ENCODE assay signal across 8 mouse cellular contexts in genomic region chr6:134792141-134793045, GRCm38 (mm10). TPM values are rescaled to one million over a fixed set of nuclear protein-coding genes. Genes with fewer than 3 reads are reported as not detected.
DNase-seq lines count a peak whose midpoint lies in the region; ATAC-seq and TF ChIP-seq lines count a peak whose summit lies in the region.

Gene Dusp16, minus strand, starts transcription at chr6:134792625.

- TF ChIP-seq POLR2A in lung, adult 2 months (IDR thresholded peaks at IDR 0.05; ENCODE audit: borderline replicate concordance, extremely low read depth, low read depth, low read length), result peak; percentile 15; the same call in 1 of the 2 replicates

- H3K4me1 ChIP-seq in lung, adult 2 months (ENCODE audit: control insufficient read depth, insufficient read depth, low read length), result peaks cover 11% of the 10 kb centered on the region

- H3K4me3 ChIP-seq in layer of hippocampus, adult 2 months, result peak within 1 kb of the TSS; percentile 82
- peak within 1 kb of the TSS; percentile 99 for H3K4me3 ChIP-seq in lung, adult 2 months (replicated peaks; ENCODE audit: extremely low read depth, low read depth, low read length)

- peak within 1 kb of the TSS; percentile 94 for H3K27ac ChIP-seq in layer of hippocampus, adult 2 months

- DNase-seq in MN1 (ENCODE audit: low spot score), result peak; percentile 95
- peak; percentile 85 for DNase-seq in cerebellum, adult 8-10 months
- DNase-seq in forelimb bud, embryonic 11.5 days (ENCODE audit: low read depth, low spot score), result peak; percentile 94
- peak; percentile 94 for DNase-seq in heart, postnatal 4 days
- DNase-seq in layer of hippocampus, adult 2 months (ENCODE audit: low spot score in 2 of 2), result peak; percentile 82 to 88
- peak; percentile 87 for DNase-seq in lung, adult 2 months
- DNase-seq in thymus, adult 18-20 months, result peak; percentile 56 to 76

- TF ChIP-seq CTCF in layer of hippocampus, adult 2 months (conservative IDR thresholded peaks at IDR 0.05), result no peak
- no peak for TF ChIP-seq CTCF in lung, adult 2 months (IDR thresholded peaks at IDR 0.05; ENCODE audit: insufficient read depth, low read length)

- 6% methylated on average over 97 of the region's 108 CpGs for WGBS in lung, adult 2 months

- ATAC-seq in neutrophil, adult 5-6 weeks (ENCODE audit: extremely low read depth, insufficient number of reproducible peaks, low FRiP score, poor library complexity, severe bottlenecking), result peak; percentile 71

RNA-seq across cellular contexts. Expression of gene Dusp16, which starts in this region (rescaled TPM):
- total RNA-seq in heart, postnatal 4 days (2021), result 10 to 100 TPM; 32.4 to 34.9 TPM
- total RNA-seq in layer of hippocampus, adult 2 months (2021), result 1 to 10 TPM; 8.6 to 8.9 TPM
- 19.5 and 21.1 TPM in 2 replicates for polyA plus RNA-seq in lung, adult 2 months (2012; rRNA removed)
- 19.6 and 20.3 TPM in 2 replicates for total RNA-seq in neutrophil, adult 5-6 weeks (2017)

Comparison
In these comparisons a context has a peak if more than half of its experiments do, and no peak if none do; other contexts are left out.
1. Peak in every context shown above with its lines: DNase-seq, ATAC-seq, H3K4me3 ChIP-seq and H3K27ac ChIP-seq.